Mouse (Mus musculus) cerebellum, adult 8-10 months (tissue): ENCODE measurements around the gene H2-DMb1.
"Not testable (repeated sequence)": the region's sequence is repeated elsewhere in the genome, so short reads cannot be mapped to it uniquely, and the experiment has no call there.

Experiments
- DNase-seq: peaks from one replicate; pipeline ENCODE4 v3.0.0; 2022

The H2-DMb1 gene

GRCm38 (mm10) chr17:34123111-34123510 is 29.8 kb upstream of the H2-DMb1 start:
- peak; percentile 22 for DNase-seq

GRCm38 (mm10) chr17:34123518-34123917 is 29.4 kb upstream of the H2-DMb1 start:
- DNase-seq: peak; percentile 28

- DNase-seq: peak; percentile 11
Measured at GRCm38 (mm10) chr17:34124649-34125048, 28.2 kb upstream of the H2-DMb1 start.

- peak; percentile 9 for DNase-seq
Measured at GRCm38 (mm10) chr17:34126826-34127420, 25.9 kb upstream of the H2-DMb1 start.

- peak; percentile 51 for DNase-seq
Measured at GRCm38 (mm10) chr17:34127475-34127874, 25.4 kb upstream of the H2-DMb1 start.

GRCm38 (mm10) chr17:34128264-34128937 is 24.5 kb upstream of the H2-DMb1 start:
- DNase-seq: no peak

- DNase-seq: no peak
Measured at GRCm38 (mm10) chr17:34128944-34129791, 23.7 kb upstream of the H2-DMb1 start.

- DNase-seq: no peak
Measured at GRCm38 (mm10) chr17:34130073-34130947, 22.6 kb upstream of the H2-DMb1 start.

GRCm38 (mm10) chr17:34131911-34132310 is 21.0 kb upstream of the H2-DMb1 start:
- DNase-seq: no peak

- no peak for DNase-seq
Measured at GRCm38 (mm10) chr17:34133289-34133688, 19.6 kb upstream of the H2-DMb1 start.

GRCm38 (mm10) chr17:34134451-34134850 is 18.4 kb upstream of the H2-DMb1 start:
- DNase-seq: peak; percentile 15

- DNase-seq: peak; percentile 99
Measured at GRCm38 (mm10) chr17:34135297-34136224, 17.3 kb upstream of the H2-DMb1 start.

GRCm38 (mm10) chr17:34137601-34138000 is 15.3 kb upstream of the H2-DMb1 start:
- DNase-seq: no peak

GRCm38 (mm10) chr17:34138655-34139054 is 14.2 kb upstream of the H2-DMb1 start:
- no peak for DNase-seq

GRCm38 (mm10) chr17:34139416-34139815 is 13.5 kb upstream of the H2-DMb1 start:
- no peak for DNase-seq

- DNase-seq: no peak
Measured at GRCm38 (mm10) chr17:34140240-34140639, 12.6 kb upstream of the H2-DMb1 start.

GRCm38 (mm10) chr17:34141448-34141847 is 11.4 kb upstream of the H2-DMb1 start:
- no peak for DNase-seq

GRCm38 (mm10) chr17:34142456-34143010 is 10.3 kb upstream of the H2-DMb1 start:
- DNase-seq: no peak

- no peak for DNase-seq
Measured at GRCm38 (mm10) chr17:34143033-34143432, 9.8 kb upstream of the H2-DMb1 start, which contains the start of gene H2-DMb2. H2-DMb2 (plus strand) TSS chr17:34143307.

GRCm38 (mm10) chr17:34143461-34143860 is 9.4 kb upstream of the H2-DMb1 start:
- no peak for DNase-seq

GRCm38 (mm10) chr17:34144221-34144620 is 8.7 kb upstream of the H2-DMb1 start:
- not testable (repeated sequence) for DNase-seq
